Mouse (Mus musculus): ENCODE measurements around the gene Eif2s3y. TPM values are rescaled to one million over a fixed set of nuclear protein-coding genes. Genes with fewer than 3 reads are reported as not detected.

Eif2s3y gene
- polyA plus RNA-seq (2015; fragmentation: Nextera tagmentation; extraction: Ambion mirVana), result 37.5 and 38.9 TPM in 2 replicates

DNA sequence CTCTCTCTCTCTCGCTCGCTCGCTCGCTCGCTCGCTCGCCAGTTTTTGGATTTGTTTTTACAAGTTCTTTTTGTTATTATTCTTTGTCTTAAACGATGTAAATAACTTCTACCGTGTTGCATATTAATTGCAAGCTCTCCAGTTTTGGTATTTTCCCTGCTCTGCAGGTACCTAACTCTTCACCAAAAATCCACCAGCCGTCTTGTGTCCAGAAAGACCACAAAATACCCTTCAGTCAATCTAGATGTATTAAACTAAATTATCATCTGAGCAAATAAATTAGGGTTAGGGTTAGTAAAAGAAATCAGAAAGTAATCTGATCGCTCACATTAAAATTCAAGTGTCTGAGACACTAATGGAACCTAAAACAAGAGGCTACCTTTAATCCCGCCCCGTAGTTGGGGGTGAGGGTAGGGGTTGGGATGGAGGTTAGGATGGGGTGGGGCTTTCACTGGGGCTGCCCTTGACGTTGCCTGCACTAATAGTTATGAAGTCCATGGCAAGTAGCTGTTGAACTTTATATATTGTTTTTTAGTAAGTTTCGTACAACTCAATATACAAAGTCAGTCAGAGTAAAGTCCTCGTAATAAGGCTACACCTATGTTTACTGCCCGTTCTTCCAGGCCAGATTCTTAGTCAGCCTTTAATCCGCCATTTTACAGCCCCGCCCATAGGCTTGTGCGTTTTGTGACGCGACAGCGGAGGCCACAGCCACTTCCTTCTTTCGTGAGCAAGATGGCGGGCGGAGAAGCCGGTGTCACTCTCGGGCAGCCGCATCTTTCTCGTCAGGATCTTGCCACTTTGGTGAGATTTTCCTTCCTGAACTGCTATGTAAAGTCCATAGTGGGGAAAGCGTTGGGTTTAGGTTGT, at the start of gene Eif2s3y:
TSS of gene Eif2s3y (plus strand) at position 662 of the 870 bp plus-strand sequence.
- H3K4me2 ChIP-seq, result peak within 1 kb of the TSS; percentile 37
- no peaks in the 10 kb centered on the region for H3K9me3 ChIP-seq
- peak within 1 kb of the TSS; percentile 41 for H3K4me3 ChIP-seq
- ATAC-seq (ENCODE audit: low FRiP score, low read depth), result peak; percentile 96
- peak within 1 kb of the TSS; percentile 25; the same call in 1 of the 2 replicates for H3K9ac ChIP-seq
- H3K4me1 ChIP-seq (replicated peaks), result no peaks in the 10 kb centered on the region
- no peaks in the 10 kb centered on the region for H3K27me3 ChIP-seq
- 17% methylated on average over 23 of the region's 31 CpGs for whole genome bisulfite sequencing
- no peak within 1 kb of the TSS for H3K27ac ChIP-seq (replicated peaks)
- H3K36me3 ChIP-seq, result no peaks in the 10 kb centered on the region

Small RNA genes within 50 kb of the gene (microRNA-seq; reads per million reads assigned to microRNA genes)
- not detected for gene Gm47281

Other genes with a start within 250 kb of the Eif2s3y start
- gene Zfy1, start 213.1 kb upstream of the Eif2s3y start, polyA plus RNA-seq (2015; fragmentation: Nextera tagmentation; extraction: Ambion mirVana), result not detected in 2 replicates
- 0.04 and 0.16 TPM in 2 replicates for gene Uba1y, start 191.9 kb upstream of the Eif2s3y start, polyA plus RNA-seq (2015; fragmentation: Nextera tagmentation; extraction: Ambion mirVana)
- 8.4 and 8.5 TPM in 2 replicates for gene Kdm5d, start 112.8 kb upstream of the Eif2s3y start, polyA plus RNA-seq (2015; fragmentation: Nextera tagmentation; extraction: Ambion mirVana)
- 7.6 and 8.2 TPM in 2 replicates for gene Uty, start 235.2 kb downstream of the Eif2s3y start, polyA plus RNA-seq (2015; fragmentation: Nextera tagmentation; extraction: Ambion mirVana)